Mouse (Mus musculus): Measurements from ENCODE around the gene Fuk. TPM values are rescaled to one million over a fixed set of nuclear protein-coding genes. Genes with fewer than 3 reads are reported as not detected.

Gene Fuk
- polyA plus RNA-seq, 1 experiment from 2014 or later: 5.1 TPM

DNA sequence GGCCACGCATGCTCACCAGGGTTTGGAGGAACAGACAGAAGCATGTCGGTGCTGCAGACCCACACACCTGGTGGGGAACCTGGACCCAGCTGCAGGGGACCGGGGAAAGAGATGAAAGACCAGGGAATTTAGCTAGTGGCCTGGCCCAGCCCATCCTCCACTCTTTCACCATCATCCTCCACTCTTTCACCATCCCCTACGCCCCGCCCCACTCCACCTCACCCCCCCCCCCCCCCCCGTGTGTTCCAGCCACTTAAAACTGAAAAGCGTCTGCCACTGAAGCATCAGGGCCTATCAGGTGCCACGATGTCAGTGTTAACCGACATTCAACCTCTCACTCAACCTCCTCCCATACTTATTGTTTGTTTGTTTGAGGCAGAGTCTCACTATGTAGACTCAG lies 7.0 kb downstream of the Fuk start:
- no peak for ATAC-seq (replicated peaks; ENCODE audit: insufficient number of reproducible peaks, low FRiP score, low TSS enrichment)
- WGBS (ENCODE audit: insufficient replicate concordance): 63% methylated on average over 6 of the region's 9 CpGs
- peaks cover 5% of the 10 kb centered on the region; the same call in 1 of the 2 replicates for H3K36me3 ChIP-seq (ENCODE audit: control insufficient read depth, insufficient read depth, low read length)

DNA sequence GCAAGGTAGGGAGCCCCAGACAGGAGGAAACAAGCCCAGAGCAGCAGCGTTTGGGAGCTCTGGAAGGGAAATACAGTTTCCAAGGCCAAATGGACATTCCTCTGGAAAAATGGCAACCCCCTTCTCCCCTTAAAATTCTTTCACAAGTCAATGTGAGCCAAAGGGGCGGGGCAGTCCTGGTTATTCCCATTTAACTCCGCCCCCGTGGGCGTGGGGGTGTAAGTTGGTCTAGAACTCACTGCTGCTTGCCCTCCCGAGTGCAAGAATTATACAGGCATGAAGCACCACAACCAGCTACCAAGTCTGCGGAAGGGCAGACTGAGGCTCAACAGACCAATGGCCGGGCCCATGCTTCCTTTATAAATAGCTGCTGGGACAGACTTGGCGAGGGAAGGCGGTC lies 7.4 kb downstream of the Fuk start:
- 72% methylated on average over 10 of the region's 10 CpGs for WGBS (ENCODE audit: insufficient replicate concordance)
- Histone ChIP-seq H3K4me3 (ENCODE audit: low read depth, low read length) (no peak overlapping the region), H3K9ac (ENCODE audit: low read depth, low read length) (no peak overlapping the region), H3K9me3 (replicated peaks; ENCODE audit: control insufficient read depth, low read length) (no peaks in the 10 kb centered on the region), H3K4me1 (ENCODE audit: control insufficient read depth, insufficient read depth, low read length) (peaks cover 6% of the 10 kb centered on the region), H3K27me3 (ENCODE audit: control insufficient read depth, insufficient read depth, low read length) (no peaks in the 10 kb centered on the region), H3K27ac (ENCODE audit: low read depth, low read length) (no peak overlapping the region), H3K36me3 (ENCODE audit: control insufficient read depth, insufficient read depth, low read length) (peaks cover 5% of the 10 kb centered on the region; the same call in 1 of the 2 replicates), H3K4me2 (no peak overlapping the region)
- no peak for ATAC-seq (replicated peaks; ENCODE audit: insufficient number of reproducible peaks, low FRiP score, low TSS enrichment)

More for the DNA sequence above, 7.0 kb downstream of the Fuk start:
- Histone ChIP-seq H3K9ac (ENCODE audit: low read depth, low read length) (no peak overlapping the region), H3K4me2 (no peak overlapping the region), H3K27ac (ENCODE audit: low read depth, low read length) (no peak overlapping the region), H3K4me3 (ENCODE audit: low read depth, low read length) (no peak overlapping the region), H3K4me1 (ENCODE audit: control insufficient read depth, insufficient read depth, low read length) (peaks cover 2% of the 10 kb centered on the region; the same call in 1 of the 2 replicates), H3K27me3 (ENCODE audit: control insufficient read depth, insufficient read depth, low read length) (no peaks in the 10 kb centered on the region), H3K9me3 (replicated peaks; ENCODE audit: control insufficient read depth, low read length) (no peaks in the 10 kb centered on the region)

DNA sequence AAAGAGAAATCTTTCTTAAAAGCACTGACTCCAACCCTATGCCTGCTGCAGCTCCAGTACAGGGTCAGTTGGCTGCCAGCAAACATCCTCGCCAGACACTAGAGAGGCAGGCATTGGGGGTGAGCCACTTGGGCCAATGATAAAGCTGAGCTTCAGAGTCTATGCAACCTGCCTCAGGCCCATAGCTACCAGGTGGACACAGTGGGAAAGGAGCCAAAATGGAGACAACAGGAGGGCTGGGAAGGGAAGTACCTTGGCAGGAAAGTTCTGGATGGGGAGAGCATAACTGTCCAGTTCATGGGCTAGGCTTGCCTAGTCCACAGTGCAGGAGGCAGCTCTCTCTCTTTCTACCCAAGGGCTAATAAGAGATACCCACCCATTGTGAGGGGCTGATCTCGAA lies 9.4 kb downstream of the Fuk start:
- ATAC-seq (replicated peaks; ENCODE audit: insufficient number of reproducible peaks, low FRiP score, low TSS enrichment): no peak
- Histone ChIP-seq H3K4me1 (ENCODE audit: control insufficient read depth, insufficient read depth, low read length) (peaks cover 9% of the 10 kb centered on the region), H3K9ac (ENCODE audit: low read depth, low read length) (no peak overlapping the region), H3K9me3 (replicated peaks; ENCODE audit: control insufficient read depth, low read length) (no peaks in the 10 kb centered on the region), H3K4me2 (no peak overlapping the region), H3K36me3 (ENCODE audit: control insufficient read depth, insufficient read depth, low read length) (0 out of 2 replicates have a peak, but pooled peaks cover 2% of the 10 kb centered on the region), H3K27ac (ENCODE audit: low read depth, low read length) (no peak overlapping the region), H3K4me3 (ENCODE audit: low read depth, low read length) (no peak overlapping the region), H3K27me3 (ENCODE audit: control insufficient read depth, insufficient read depth, low read length) (no peaks in the 10 kb centered on the region)
- WGBS (ENCODE audit: insufficient replicate concordance): 86% methylated on average over 2 of the region's 2 CpGs

DNA sequence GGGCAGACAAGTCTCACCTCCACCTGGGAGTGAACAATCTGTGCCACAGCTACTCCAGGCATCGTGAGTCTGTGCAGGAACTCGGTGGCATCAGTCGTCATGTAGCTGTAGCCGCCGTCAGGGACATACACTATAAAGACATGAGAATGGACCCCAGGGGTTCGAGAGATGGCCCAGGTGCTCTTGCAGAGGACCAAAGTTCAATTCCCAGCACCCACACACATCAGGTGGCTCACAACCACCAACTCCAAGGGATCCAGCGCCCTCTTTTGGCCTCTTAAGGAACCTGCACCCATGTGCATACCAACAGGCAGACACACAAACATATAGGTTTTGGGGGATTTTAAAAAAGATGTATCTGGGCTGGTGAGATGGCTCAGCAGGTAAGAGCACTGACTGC lies 10.2 kb downstream of the Fuk start:
- peaks cover 9% of the 10 kb centered on the region for H3K4me1 ChIP-seq (ENCODE audit: control insufficient read depth, insufficient read depth, low read length)
- H3K9ac ChIP-seq (ENCODE audit: low read depth, low read length): no peak overlapping the region
- peaks cover 11% of the 10 kb centered on the region; the same call in 1 of the 2 replicates for H3K36me3 ChIP-seq (ENCODE audit: control insufficient read depth, insufficient read depth, low read length)
- ATAC-seq (replicated peaks; ENCODE audit: insufficient number of reproducible peaks, low FRiP score, low TSS enrichment): no peak
- H3K4me3 ChIP-seq (ENCODE audit: low read depth, low read length): no peak overlapping the region
- H3K27ac ChIP-seq (ENCODE audit: low read depth, low read length): no peak overlapping the region
- H3K9me3 ChIP-seq (replicated peaks; ENCODE audit: control insufficient read depth, low read length): no peaks in the 10 kb centered on the region
- WGBS (ENCODE audit: insufficient replicate concordance): 87% methylated on average over 7 of the region's 7 CpGs
- no peaks in the 10 kb centered on the region for H3K27me3 ChIP-seq (ENCODE audit: control insufficient read depth, insufficient read depth, low read length)
- H3K4me2 ChIP-seq: no peak overlapping the region

DNA sequence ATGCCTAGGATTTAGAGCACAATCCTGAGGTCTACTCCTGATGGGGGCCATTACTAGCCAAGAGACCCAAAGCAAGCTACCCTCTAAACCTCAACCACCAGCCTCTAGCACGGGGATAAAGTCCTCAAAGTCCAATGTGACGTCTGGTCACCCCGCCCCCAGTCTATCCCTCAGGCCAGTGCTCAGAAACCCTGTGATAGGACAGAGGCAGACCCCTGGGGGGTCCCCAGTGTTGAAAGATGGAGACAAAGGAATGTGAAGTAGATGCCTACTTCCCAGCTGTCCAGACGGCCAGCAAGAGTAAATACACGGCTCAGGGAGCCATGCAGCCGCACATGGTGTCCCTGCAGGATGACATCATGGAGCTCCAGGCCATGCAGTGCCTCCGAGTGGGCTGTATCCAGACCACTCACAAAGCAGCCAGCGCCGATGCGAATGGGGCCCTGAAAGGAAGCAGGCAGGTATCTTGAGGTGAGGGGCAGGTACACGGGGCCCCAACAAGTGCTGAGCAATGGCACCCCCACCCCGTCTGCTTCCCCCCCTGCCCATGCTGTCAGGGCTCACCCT lies 12.3 kb downstream of the Fuk start:
- Histone ChIP-seq H3K4me3 (ENCODE audit: low read depth, low read length) (no peak overlapping the region), H3K9me3 (replicated peaks; ENCODE audit: control insufficient read depth, low read length) (no peaks in the 10 kb centered on the region), H3K9ac (ENCODE audit: low read depth, low read length) (no peak overlapping the region), H3K36me3 (ENCODE audit: control insufficient read depth, insufficient read depth, low read length) (peaks cover 19% of the 10 kb centered on the region), H3K4me1 (ENCODE audit: control insufficient read depth, insufficient read depth, low read length) (peaks cover 9% of the 10 kb centered on the region), H3K4me2 (no peak overlapping the region), H3K27me3 (ENCODE audit: control insufficient read depth, insufficient read depth, low read length) (no peaks in the 10 kb centered on the region), H3K27ac (ENCODE audit: low read depth, low read length) (no peak overlapping the region)
- 60% methylated on average over 12 of the region's 12 CpGs for WGBS (ENCODE audit: insufficient replicate concordance)
- ATAC-seq (replicated peaks; ENCODE audit: insufficient number of reproducible peaks, low FRiP score, low TSS enrichment): no peak

DNA sequence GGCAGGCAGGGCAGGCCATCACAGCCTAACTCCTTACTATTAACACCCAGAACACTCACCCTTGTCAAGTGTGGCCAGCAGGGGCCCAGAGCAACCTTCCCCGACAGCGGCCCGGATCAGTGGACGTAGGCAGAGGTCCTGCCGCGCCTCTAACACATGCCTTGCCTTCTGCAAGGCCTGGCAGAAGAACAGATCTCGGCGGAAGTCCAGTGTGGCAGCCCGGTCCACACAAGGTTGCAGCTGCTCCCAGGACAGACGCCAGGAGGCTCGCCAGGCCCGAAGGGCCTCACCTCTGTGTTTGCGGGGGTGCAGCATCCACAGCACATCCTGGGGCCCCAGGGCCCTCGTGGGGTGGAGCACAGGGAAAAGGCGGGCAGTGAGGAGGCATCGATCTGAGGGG lies 13.4 kb downstream of the Fuk start:
- H3K36me3 ChIP-seq (ENCODE audit: control insufficient read depth, insufficient read depth, low read length): peaks cover 27% of the 10 kb centered on the region
- ATAC-seq (replicated peaks; ENCODE audit: insufficient number of reproducible peaks, low FRiP score, low TSS enrichment): no peak
- WGBS (ENCODE audit: insufficient replicate concordance): 81% methylated on average over 16 of the region's 16 CpGs

DNA sequence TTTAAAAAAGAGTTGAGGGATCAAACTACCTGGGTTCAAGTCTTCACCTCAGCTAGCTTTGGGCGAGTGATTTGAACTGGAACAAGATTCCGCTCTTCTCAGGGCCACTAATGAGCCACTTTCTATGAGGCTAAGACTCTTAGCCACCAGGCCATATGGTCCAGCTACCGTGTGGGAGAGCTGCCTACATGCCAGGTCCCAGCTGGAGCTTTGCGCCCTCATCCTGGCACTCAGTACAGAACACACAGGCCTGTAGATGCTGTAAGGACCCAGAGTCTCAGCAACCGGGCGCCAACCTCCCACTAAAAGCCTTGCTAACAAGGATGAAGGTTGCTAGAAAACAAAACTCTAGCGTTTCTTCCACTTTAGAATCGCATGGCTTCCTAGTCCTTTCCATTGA lies 13.8 kb downstream of the Fuk start:
- ATAC-seq (replicated peaks; ENCODE audit: insufficient number of reproducible peaks, low FRiP score, low TSS enrichment): no peak
- 92% methylated on average over 8 of the region's 8 CpGs for WGBS (ENCODE audit: insufficient replicate concordance)
- no peaks in the 10 kb centered on the region for H3K9me3 ChIP-seq (replicated peaks; ENCODE audit: control insufficient read depth, low read length)
- no peak overlapping the region for H3K4me2 ChIP-seq
- no peak overlapping the region for H3K9ac ChIP-seq (ENCODE audit: low read depth, low read length)
- H3K36me3 ChIP-seq (ENCODE audit: control insufficient read depth, insufficient read depth, low read length): peaks cover 29% of the 10 kb centered on the region
- no peaks in the 10 kb centered on the region for H3K27me3 ChIP-seq (ENCODE audit: control insufficient read depth, insufficient read depth, low read length)
- H3K4me1 ChIP-seq (ENCODE audit: control insufficient read depth, insufficient read depth, low read length): peaks cover 9% of the 10 kb centered on the region
- H3K4me3 ChIP-seq (ENCODE audit: low read depth, low read length): no peak overlapping the region
- no peak overlapping the region for H3K27ac ChIP-seq (ENCODE audit: low read depth, low read length)

More for the DNA sequence above, 13.4 kb downstream of the Fuk start:
- Histone ChIP-seq H3K4me2 (no peak overlapping the region), H3K4me3 (ENCODE audit: low read depth, low read length) (no peak overlapping the region), H3K27ac (ENCODE audit: low read depth, low read length) (no peak overlapping the region), H3K9ac (ENCODE audit: low read depth, low read length) (no peak overlapping the region), H3K9me3 (replicated peaks; ENCODE audit: control insufficient read depth, low read length) (no peaks in the 10 kb centered on the region), H3K4me1 (ENCODE audit: control insufficient read depth, insufficient read depth, low read length) (peaks cover 9% of the 10 kb centered on the region), H3K27me3 (ENCODE audit: control insufficient read depth, insufficient read depth, low read length) (no peaks in the 10 kb centered on the region)

DNA sequence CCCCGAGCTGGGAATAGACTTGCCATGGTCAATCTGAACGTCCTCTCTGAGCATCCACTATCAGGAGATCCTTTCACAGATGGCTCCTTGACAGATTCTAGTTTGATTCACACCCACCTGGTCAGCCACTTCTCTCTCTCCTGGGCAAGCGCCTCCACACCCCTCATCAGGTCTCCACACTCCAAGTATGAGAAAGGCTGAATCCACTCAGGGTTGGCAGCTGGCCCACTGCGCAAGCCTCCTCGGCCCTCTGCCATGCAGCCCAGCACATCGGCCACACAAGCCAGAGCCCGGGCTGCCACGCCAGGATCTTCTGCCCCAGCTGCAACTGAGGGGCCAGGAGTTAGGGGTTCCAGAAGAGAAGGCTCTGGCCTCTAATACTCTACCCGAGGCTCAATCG lies 14.7 kb downstream of the Fuk start:
- no peaks in the 10 kb centered on the region for H3K9me3 ChIP-seq (replicated peaks; ENCODE audit: control insufficient read depth, low read length)
- no peak for ATAC-seq (replicated peaks; ENCODE audit: insufficient number of reproducible peaks, low FRiP score, low TSS enrichment)
- H3K36me3 ChIP-seq (ENCODE audit: control insufficient read depth, insufficient read depth, low read length): peaks cover 35% of the 10 kb centered on the region
- H3K27me3 ChIP-seq (ENCODE audit: control insufficient read depth, insufficient read depth, low read length): no peaks in the 10 kb centered on the region
- WGBS (ENCODE audit: insufficient replicate concordance): 85% methylated on average over 10 of the region's 10 CpGs
- no peak overlapping the region for H3K4me3 ChIP-seq (ENCODE audit: low read depth, low read length)
- H3K27ac ChIP-seq (ENCODE audit: low read depth, low read length): no peak overlapping the region
- no peak overlapping the region for H3K9ac ChIP-seq (ENCODE audit: low read depth, low read length)
- no peak overlapping the region for H3K4me2 ChIP-seq
- H3K4me1 ChIP-seq (ENCODE audit: control insufficient read depth, insufficient read depth, low read length): peaks cover 9% of the 10 kb centered on the region

DNA sequence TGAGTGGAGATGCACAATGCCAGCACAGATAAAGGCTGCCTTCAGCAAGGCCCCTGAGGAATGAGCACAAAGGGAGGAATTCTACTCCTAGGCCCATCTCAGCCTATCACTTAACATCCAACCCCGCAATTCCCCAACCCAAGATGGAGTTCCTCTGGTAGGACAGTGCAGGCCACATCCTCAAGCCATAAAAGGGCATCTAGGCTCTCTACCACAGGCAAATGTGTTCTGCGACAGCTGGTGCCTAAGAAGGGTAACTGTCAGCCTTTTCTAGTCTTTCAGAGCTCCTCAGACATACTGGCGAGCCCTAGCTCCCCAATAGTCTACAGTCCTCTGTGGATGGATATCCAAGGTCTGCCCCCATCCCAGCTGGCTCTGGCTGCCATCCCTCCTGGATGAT lies 15.7 kb downstream of the Fuk start:
- Histone ChIP-seq H3K27me3 (ENCODE audit: control insufficient read depth, insufficient read depth, low read length) (no peaks in the 10 kb centered on the region), H3K9me3 (replicated peaks; ENCODE audit: control insufficient read depth, low read length) (no peaks in the 10 kb centered on the region), H3K9ac (ENCODE audit: low read depth, low read length) (no peak overlapping the region), H3K27ac (ENCODE audit: low read depth, low read length) (no peak overlapping the region), H3K4me3 (ENCODE audit: low read depth, low read length) (no peak overlapping the region), H3K36me3 (ENCODE audit: control insufficient read depth, insufficient read depth, low read length) (peaks cover 43% of the 10 kb centered on the region), H3K4me2 (no peak overlapping the region), H3K4me1 (ENCODE audit: control insufficient read depth, insufficient read depth, low read length) (peaks cover 9% of the 10 kb centered on the region)
- no peak for ATAC-seq (replicated peaks; ENCODE audit: insufficient number of reproducible peaks, low FRiP score, low TSS enrichment)
- 66% methylated on average over 3 of the region's 3 CpGs for WGBS (ENCODE audit: insufficient replicate concordance)
